Mouse (Mus musculus) olfactory bulb, adult 2 months (tissue): Measurements from ENCODE around the gene Mrps27.

Source experiments
- CTCF ChIP-seq: fragments of 200-500 bp; IDR thresholded peaks from 2 replicates; pipeline ENCODE4 v1.5.1; 2012; ENCODE audit warnings: low read depth, mild to moderate bottlenecking, low read length, moderate library complexity; ENCODE audit not compliant: insufficient read depth
- POLR2A ChIP-seq: fragments of 200-500 bp; IDR thresholded peaks from 2 replicates; pipeline ENCODE4 v1.6.1; 2012; ENCODE audit warnings: mild to moderate bottlenecking, low read depth, low read length, moderate library complexity; ENCODE audit not compliant: insufficient read depth

DNA sequence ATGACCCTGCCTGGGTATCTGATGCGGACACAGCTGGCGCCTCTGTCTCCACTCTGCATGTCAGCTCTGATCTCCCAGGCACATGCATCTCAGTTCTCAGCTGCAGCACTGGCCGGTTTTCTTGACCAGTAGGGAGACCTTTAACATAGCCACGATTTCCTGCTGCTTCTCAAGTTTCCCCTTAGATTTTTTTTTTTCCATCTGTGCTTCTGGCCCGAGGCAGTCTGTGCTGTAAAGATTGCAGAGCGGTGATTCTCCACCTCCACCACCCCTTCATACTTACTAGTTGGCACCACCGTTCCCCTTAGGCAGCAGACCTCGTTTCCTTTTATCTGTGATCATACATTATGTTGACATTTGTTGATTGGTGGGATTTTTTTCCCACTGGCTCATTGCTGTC is 6.6 kb downstream of the Mrps27 start:
- TF ChIP-seq CTCF = no peak
- TF ChIP-seq POLR2A = no peak
